Mouse (Mus musculus) embryonic facial prominence, embryonic 15.5 days (tissue): Measurements from ENCODE around the gene Glra4. TPM values are rescaled to one million over a fixed set of nuclear protein-coding genes. Genes with fewer than 3 reads are reported as not detected.

ENCODE experiments used
- ATAC-seq: fragments of 200-750 bp; cut with Nextera tagmentation; 2 replicates; pipeline ENCODE4 v1.8.0; 2017; ENCODE audit warnings: low read depth, moderate TSS enrichment; ENCODE audit not compliant: insufficient number of reproducible peaks, low FRiP score, low TSS enrichment
- H3K27ac ChIP-seq: fragments of 300-500 bp; sonication (generic); replicated peaks from 2 replicates; pipeline ENCODE4 v1.5.1; 2015; ENCODE audit warnings: mild to moderate bottlenecking, inconsistent platforms
- H3K27me3 ChIP-seq: fragments of 300-500 bp; sonication (generic); 2 replicates; pipeline ENCODE4 v1.6.1; 2015; ENCODE audit warnings: inconsistent platforms
- H3K36me3 ChIP-seq: fragments of 300-500 bp; sonication (generic); 2 replicates; pipeline ENCODE4 v1.6.1; 2015; ENCODE audit warnings: mild to moderate bottlenecking, inconsistent platforms
- H3K4me1 ChIP-seq: fragments of 300-500 bp; sonication (generic); 2 replicates; pipeline ENCODE4 v1.6.1; 2015; ENCODE audit warnings: inconsistent platforms
- H3K4me2 ChIP-seq: fragments of 300-500 bp; sonication (generic); replicated peaks from 2 replicates; pipeline ENCODE4 v1.6.1; 2015; ENCODE audit warnings: mild to moderate bottlenecking, inconsistent platforms
- H3K4me3 ChIP-seq: fragments of 300-500 bp; sonication (generic); replicated peaks from 2 replicates; pipeline ENCODE4 v1.5.1; 2015; ENCODE audit warnings: mild to moderate bottlenecking, inconsistent platforms
- H3K9ac ChIP-seq: fragments of 300-500 bp; sonication (generic); 2 replicates; pipeline ENCODE4 v1.6.1; 2015; ENCODE audit warnings: inconsistent platforms
- H3K9me3 ChIP-seq: fragments of 300-500 bp; sonication (generic); replicated peaks from 2 replicates; pipeline ENCODE4 v1.6.1; 2016; ENCODE audit warnings: inconsistent platforms
- WGBS: fragments of 180-500 bp; shearing (Covaris S2); methylation state at CpG from one replicate; pipeline ENCODE4 v1.1.7; 2015; 5-methylcytosine and 5-hydroxymethylcytosine counted together
- polyA plus RNA-seq: library from polyadenylated mRNA; unstranded; fragments of >200 nt; fragmentation: Nextera tagmentation; extraction: Ambion mirVana; gene quantifications from 2 replicates; pipeline ENCODE4 v1.2.1, GENCODE M21; 2015

Glra4 gene
- polyA plus RNA-seq, 1 experiment from 2014 or later: 0.08 TPM

DNA sequence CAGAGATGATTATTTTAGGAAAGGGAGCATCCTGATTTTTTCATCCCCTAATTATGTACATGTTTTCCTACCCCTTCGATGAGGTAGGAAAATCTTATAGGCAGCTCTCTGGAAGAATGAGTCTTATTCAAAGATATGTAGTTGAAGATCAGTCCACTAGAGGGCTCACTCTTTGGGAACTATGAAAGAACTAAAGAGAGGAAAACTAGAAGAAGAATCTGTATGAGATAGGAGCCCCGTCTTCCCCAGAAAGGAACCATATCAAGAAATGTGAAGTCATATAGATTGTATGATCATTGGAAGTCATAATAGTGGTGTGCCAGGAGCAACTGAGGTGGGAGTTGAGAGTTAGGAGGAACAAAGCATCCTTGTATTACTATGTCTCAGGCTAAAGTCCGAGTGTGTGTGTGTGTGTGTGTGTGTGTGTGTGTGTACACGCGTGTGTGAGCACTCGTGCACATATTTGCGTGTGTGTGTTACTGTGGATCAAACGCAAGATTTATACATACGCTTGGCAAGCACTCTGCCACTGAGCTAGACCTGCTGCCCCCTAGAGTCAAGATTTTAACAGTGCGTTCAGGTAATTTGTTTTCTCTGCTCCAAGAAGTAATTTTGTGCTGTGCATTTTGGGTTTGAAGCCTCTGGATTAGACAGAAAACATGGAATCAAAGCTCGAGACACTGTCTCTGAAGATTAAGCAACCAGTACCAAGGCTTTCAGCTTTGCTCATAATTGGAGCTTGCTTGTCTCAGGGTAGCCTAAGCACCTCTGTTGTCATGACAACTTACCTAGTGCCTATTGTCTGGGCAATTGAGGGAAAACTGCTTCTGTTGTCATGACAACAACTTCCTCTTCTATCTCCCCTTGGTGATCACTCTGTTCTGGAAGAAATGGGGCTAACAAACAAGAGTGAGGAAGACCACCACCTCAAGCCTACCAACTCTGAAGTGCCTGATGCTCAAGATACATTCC lies 18.6 kb downstream of the Glra4 start:
- Histone ChIP-seq H3K4me2 (no peak overlapping the region), H3K36me3 (no peaks in the 10 kb centered on the region), H3K4me1 (no peaks in the 10 kb centered on the region), H3K4me3 (no peak overlapping the region), H3K9me3 (no peaks in the 10 kb centered on the region), H3K27ac (no peak overlapping the region), H3K9ac (no peak overlapping the region), H3K27me3 (no peaks in the 10 kb centered on the region)
- 71% methylated on average over 11 of the region's 11 CpGs for WGBS
- ATAC-seq: no peak

- 87% methylated on average over 3 of the region's 3 CpGs for WGBS
- no peaks in the 10 kb centered on the region for H3K36me3 ChIP-seq
- no peaks in the 10 kb centered on the region for H3K9me3 ChIP-seq
- H3K4me3 ChIP-seq: no peak overlapping the region
- no peaks in the 10 kb centered on the region for H3K27me3 ChIP-seq
- no peaks in the 10 kb centered on the region for H3K4me1 ChIP-seq
- ATAC-seq: no peak
- H3K27ac ChIP-seq: no peak overlapping the region
- no peak overlapping the region for H3K9ac ChIP-seq
- no peak overlapping the region for H3K4me2 ChIP-seq
Measured at GRCm38 (mm10) chrX:136755464-136755863, 24.5 kb downstream of the Glra4 start.

DNA sequence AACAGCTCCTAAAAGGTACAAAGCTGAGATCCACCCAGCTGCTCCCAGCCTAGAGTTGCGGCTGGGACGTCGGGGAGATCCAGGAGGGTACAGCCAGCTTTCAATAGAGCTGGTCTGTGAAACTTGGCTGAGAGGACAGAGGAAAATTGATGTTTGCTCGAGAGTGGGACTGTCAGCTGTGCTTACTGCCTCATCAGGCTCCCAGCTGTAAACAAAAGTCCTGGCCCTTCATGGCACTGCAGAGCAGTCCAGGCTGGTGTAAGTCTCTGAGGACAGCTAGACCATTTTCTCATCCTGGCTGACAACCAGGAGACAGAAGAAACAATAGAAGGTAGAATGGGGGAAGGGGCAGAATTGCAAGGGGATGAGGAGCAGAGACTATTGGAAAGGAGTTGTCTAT lies 30.6 kb downstream of the Glra4 start:
- Histone ChIP-seq H3K4me2 (no peak overlapping the region), H3K9me3 (no peaks in the 10 kb centered on the region), H3K27me3 (0 out of 2 replicates have a peak, but pooled peaks cover 4% of the 10 kb centered on the region), H3K27ac (no peak overlapping the region), H3K36me3 (no peaks in the 10 kb centered on the region), H3K4me1 (no peaks in the 10 kb centered on the region), H3K9ac (no peak overlapping the region), H3K4me3 (no peak overlapping the region)
- WGBS: 74% methylated on average over 4 of the region's 4 CpGs
- no peak for ATAC-seq

DNA sequence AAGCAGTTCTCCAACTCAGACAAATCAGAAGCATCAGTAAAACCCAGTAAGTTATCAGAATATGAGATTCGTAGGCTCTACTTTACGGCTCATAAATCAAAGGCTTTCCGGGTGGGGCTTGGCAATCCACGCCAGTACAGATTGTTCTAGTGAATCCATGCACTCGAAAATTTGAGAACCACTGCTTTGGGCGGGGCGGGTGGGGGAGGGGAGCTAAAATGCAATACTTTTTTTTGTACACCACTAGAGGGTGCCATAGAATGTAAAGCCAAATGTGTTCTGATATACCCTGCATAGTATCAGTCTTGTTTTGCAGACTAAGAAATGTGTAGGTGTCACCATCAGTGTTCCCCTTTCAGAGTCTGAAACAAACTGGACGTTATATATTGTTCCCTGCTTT lies 35.3 kb downstream of the Glra4 start:
- H3K4me1 ChIP-seq: no peaks in the 10 kb centered on the region
- no peak overlapping the region for H3K9ac ChIP-seq
- no peaks in the 10 kb centered on the region for H3K9me3 ChIP-seq
- no peak overlapping the region for H3K4me3 ChIP-seq
- no peak overlapping the region for H3K4me2 ChIP-seq
- WGBS: 56% methylated on average over 8 of the region's 8 CpGs
- no peak for ATAC-seq
- 0 out of 2 replicates have a peak, but pooled peaks cover 4% of the 10 kb centered on the region for H3K27me3 ChIP-seq
- no peaks in the 10 kb centered on the region for H3K36me3 ChIP-seq
- H3K27ac ChIP-seq: no peak overlapping the region

DNA sequence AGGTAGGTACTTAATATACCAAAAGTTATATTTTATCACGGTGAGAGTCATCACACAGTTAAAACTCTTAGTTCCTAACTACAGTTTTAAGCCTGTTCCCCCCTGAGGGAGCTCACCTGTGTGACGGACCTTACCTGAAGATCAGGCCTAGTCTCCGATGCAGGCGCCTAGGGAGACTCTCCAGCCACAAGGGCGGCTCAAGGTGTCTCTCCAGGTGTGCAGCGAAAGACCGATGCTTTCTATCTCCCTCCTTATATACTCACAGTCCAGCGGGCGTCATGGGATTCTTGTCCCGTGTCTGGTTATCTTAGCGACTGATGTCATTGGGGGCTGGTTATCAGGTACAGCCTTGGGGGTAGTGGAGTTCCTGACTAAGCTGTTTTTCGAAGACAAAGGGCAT lies 36.5 kb downstream of the Glra4 start, which contains the start of gene Morf4l2:
Gene Morf4l2 (minus strand): TSS at position 232 of the 400 bp plus-strand sequence.
- ATAC-seq: no peak
- peak within 1 kb of the TSS; percentile 42 for H3K4me2 ChIP-seq
- 0 out of 2 replicates have a peak within 1 kb of the TSS, but pooled peaks have one; percentile 40 for H3K9ac ChIP-seq
- 87% methylated on average over 12 of the region's 12 CpGs for WGBS
- no peaks in the 10 kb centered on the region for H3K27me3 ChIP-seq
- peaks cover 5% of the 10 kb centered on the region for H3K4me1 ChIP-seq
- no peaks in the 10 kb centered on the region for H3K9me3 ChIP-seq
- peak within 1 kb of the TSS; percentile 95 for H3K27ac ChIP-seq
- no peaks in the 10 kb centered on the region for H3K36me3 ChIP-seq
- peak within 1 kb of the TSS; percentile 50 for H3K4me3 ChIP-seq

- 27% methylated on average over 5 of the region's 5 CpGs for WGBS
- H3K27ac ChIP-seq: peak overlapping the region; percentile 95
- ATAC-seq: no peak
Measured at GRCm38 (mm10) chrX:136742661-136743103, 37.3 kb downstream of the Glra4 start.

DNA sequence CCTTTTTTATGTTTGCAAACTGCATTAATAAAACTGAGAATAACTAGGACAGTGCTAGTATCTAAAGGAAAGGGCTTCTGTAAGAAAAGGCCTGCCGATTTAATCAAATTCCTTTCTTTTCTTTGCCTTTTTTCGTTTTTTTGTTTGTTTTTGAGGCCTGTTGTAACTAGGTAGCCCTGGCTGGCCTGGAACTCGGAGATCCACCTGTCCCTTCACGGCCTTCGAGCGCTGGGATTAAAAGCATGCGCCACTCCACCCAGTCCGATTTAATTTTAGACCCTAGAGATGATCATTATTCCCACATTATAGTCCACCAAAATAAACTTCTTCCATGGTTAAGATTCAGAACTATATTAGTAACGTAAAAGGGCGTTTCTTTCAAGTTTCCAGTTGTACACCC lies 37.7 kb downstream of the Glra4 start:
- H3K9ac ChIP-seq: peak overlapping the region; percentile 40; the same call in 1 of the 2 replicates
- 21% methylated on average over 10 of the region's 10 CpGs for WGBS
- no peaks in the 10 kb centered on the region for H3K9me3 ChIP-seq
- no peaks in the 10 kb centered on the region for H3K36me3 ChIP-seq
- no peaks in the 10 kb centered on the region for H3K27me3 ChIP-seq
- H3K4me2 ChIP-seq: peak overlapping the region; percentile 42
- peak overlapping the region; percentile 95 for H3K27ac ChIP-seq
- peaks cover 7% of the 10 kb centered on the region for H3K4me1 ChIP-seq
- peak overlapping the region; percentile 50 for H3K4me3 ChIP-seq
- ATAC-seq: no peak

More at GRCm38 (mm10) chrX:136742661-136743103, 37.3 kb downstream of the Glra4 start:
- Histone ChIP-seq H3K4me2 (peak overlapping the region; percentile 42), H3K9ac (0 out of 2 replicates have a peak overlapping the region, but pooled peaks have one; percentile 40), H3K36me3 (no peaks in the 10 kb centered on the region), H3K4me3 (peak overlapping the region; percentile 50), H3K27me3 (no peaks in the 10 kb centered on the region), H3K4me1 (peaks cover 7% of the 10 kb centered on the region), H3K9me3 (no peaks in the 10 kb centered on the region)

GRCm38 (mm10) chrX:136741651-136742201 lies 38.2 kb downstream of the Glra4 start:
- WGBS: 19% methylated on average over 46 of the region's 46 CpGs

GRCm38 (mm10) chrX:136740791-136741650 lies 38.9 kb downstream of the Glra4 start:
- Histone ChIP-seq H3K4me3 (peak overlapping the region; percentile 57), H3K27me3 (no peaks in the 10 kb centered on the region), H3K9me3 (no peaks in the 10 kb centered on the region), H3K27ac (peak overlapping the region; percentile 95), H3K9ac (peak overlapping the region; percentile 55), H3K4me2 (0 out of 2 replicates have a peak overlapping the region, but pooled peaks have one; percentile 42), H3K4me1 (peaks cover 7% of the 10 kb centered on the region), H3K36me3 (no peaks in the 10 kb centered on the region)
- ATAC-seq: peak; percentile 97
- WGBS: 25% methylated on average over 39 of the region's 39 CpGs

More at GRCm38 (mm10) chrX:136741651-136742201, 38.2 kb downstream of the Glra4 start:
- peak; percentile 84 for ATAC-seq
- Histone ChIP-seq H3K27ac (peak overlapping the region; percentile 95), H3K9me3 (no peaks in the 10 kb centered on the region), H3K4me3 (peak overlapping the region; percentile 50), H3K9ac (peak overlapping the region; percentile 40; the same call in 1 of the 2 replicates), H3K4me2 (peak overlapping the region; percentile 42), H3K27me3 (no peaks in the 10 kb centered on the region), H3K4me1 (peaks cover 7% of the 10 kb centered on the region), H3K36me3 (no peaks in the 10 kb centered on the region)

DNA sequence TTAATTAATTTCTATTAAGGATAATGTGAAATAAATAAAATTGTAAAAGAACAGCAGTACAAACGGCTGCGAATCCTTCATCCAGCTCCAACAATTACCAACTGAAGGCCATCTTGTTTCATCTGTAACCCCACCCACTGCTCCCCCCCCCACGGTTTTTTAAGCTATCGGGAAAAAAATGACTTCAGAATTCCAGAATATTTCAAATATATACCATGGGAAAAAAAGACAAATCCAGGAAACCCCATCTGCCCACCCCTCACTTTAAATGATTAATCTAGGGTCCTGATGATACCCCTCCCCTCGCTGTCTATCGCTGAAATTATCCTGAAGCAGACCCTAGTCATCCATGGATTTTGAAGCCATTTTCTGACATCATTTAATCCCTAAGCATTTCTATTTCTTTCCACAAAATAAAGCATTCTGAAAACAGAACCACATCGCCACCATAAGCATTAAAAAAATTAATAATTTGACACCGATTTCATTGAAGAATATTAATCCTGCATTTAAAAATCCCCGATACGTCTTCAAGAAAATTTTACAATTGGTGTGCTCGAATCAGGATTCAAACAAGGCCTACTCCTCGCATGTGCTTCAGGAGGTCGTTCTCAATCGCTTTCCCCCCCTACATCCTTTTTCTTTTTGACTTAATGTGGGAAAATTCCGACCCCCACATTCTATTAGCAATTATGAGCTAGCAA lies 39.7 kb downstream of the Glra4 start:
- peak overlapping the region; percentile 19; the same call in 1 of the 2 replicates for H3K4me2 ChIP-seq
- no peak for ATAC-seq

More for the DNA sequence above, 39.7 kb downstream of the Glra4 start:
- Histone ChIP-seq H3K4me3 (peak overlapping the region; percentile 57), H3K9ac (peak overlapping the region; percentile 55), H3K27me3 (no peaks in the 10 kb centered on the region), H3K27ac (peak overlapping the region; percentile 87), H3K9me3 (no peaks in the 10 kb centered on the region), H3K36me3 (no peaks in the 10 kb centered on the region), H3K4me1 (peaks cover 7% of the 10 kb centered on the region)
- WGBS: 22% methylated on average over 15 of the region's 15 CpGs
